Mouse (Mus musculus): Measurements from ENCODE around the gene Usp36. TPM values are rescaled to one million over a fixed set of nuclear protein-coding genes. Genes with fewer than 3 reads are reported as not detected.

The Usp36 gene
- total RNA-seq (2023; ENCODE audit: inconsistent age) = 50.4 to 58.2 TPM (median 54.8 TPM) in 4 replicates

GRCm38 (mm10) chr11:118289999-118290889 lies at the start of gene Usp36:
Gene Usp36 (minus strand): TSS chr11:118290244.

GRCm38 (mm10) chr11:118248150-118249011 lies 41.7 kb downstream of the Usp36 start, which contains the start of gene Cyth1:
Gene Cyth1 (minus strand): TSS chr11:118248592.

Other genes with a start within 250 kb of the Usp36 start
- 0.93 to 1.2 TPM (median 1.1 TPM) in 4 replicates for gene Dnah17, start 159.6 kb downstream of the Usp36 start, total RNA-seq (2023; ENCODE audit: inconsistent age)
- gene Cyth1, start 41.7 kb downstream of the Usp36 start, total RNA-seq (2023; ENCODE audit: inconsistent age) = 242 to 279 TPM (median 261 TPM) in 4 replicates
- 0.27 to 0.58 TPM in 2 of 4 replicates, not detected in the others for gene Cep295nl, start 52.3 kb upstream of the Usp36 start, total RNA-seq (2023; ENCODE audit: inconsistent age)
- gene Timp2, start 65.5 kb upstream of the Usp36 start, total RNA-seq (2023; ENCODE audit: inconsistent age) = 2.0 to 4.6 TPM (median 3.7 TPM) in 4 replicates
- gene Lgals3bp, start 111.8 kb upstream of the Usp36 start, total RNA-seq (2023; ENCODE audit: inconsistent age) = 15.0 to 25.1 TPM (median 17.9 TPM) in 4 replicates
- gene Cant1, start 128.8 kb upstream of the Usp36 start, total RNA-seq (2023; ENCODE audit: inconsistent age) = 42.5 to 45.8 TPM (median 43.3 TPM) in 4 replicates
- gene C1qtnf1, start 138.0 kb upstream of the Usp36 start, total RNA-seq (2023; ENCODE audit: inconsistent age) = not detected in 4 replicates
- 5.1 to 8.3 TPM (median 6.2 TPM) in 4 replicates for gene Engase, start 186.6 kb upstream of the Usp36 start, total RNA-seq (2023; ENCODE audit: inconsistent age)

Data from B cell, adult (primary cell).